Mouse (Mus musculus) myocyte (in vitro differentiated cells): ENCODE results near the gene Serp2.

Experiments
- CEBPB ChIP-seq: IDR thresholded peaks from 2 replicates; pipeline ENCODE4 v1.6.1; 2011; ENCODE audit warnings: mild to moderate bottlenecking, moderate library complexity; ENCODE audit not compliant: poor library complexity, insufficient read depth, severe bottlenecking
- E2F4 ChIP-seq: IDR thresholded peaks from one replicate; pipeline ENCODE4 v1.6.1; 2011; ENCODE audit warnings: mild to moderate bottlenecking, control low read depth, moderate library complexity; ENCODE audit not compliant: insufficient read depth
- MAX ChIP-seq: IDR thresholded peaks from one replicate; pipeline ENCODE4 v1.6.1; 2011; ENCODE audit warnings: low read depth, mild to moderate bottlenecking, control low read depth
- MYOG ChIP-seq, 3 experiments: IDR thresholded peaks; one replicate each; pipeline ENCODE4 v1.6.1; 2011; ENCODE audit warnings: control low read depth in 2 of 3, low read depth in 2 of 3, mild to moderate bottlenecking in 2 of 3; ENCODE audit not compliant: insufficient read length in 2 of 3, control insufficient read depth in 1 of 3, insufficient read depth in 1 of 3
- POLR2A ChIP-seq: IDR thresholded peaks from one replicate; pipeline ENCODE4 v1.6.1; 2011; ENCODE audit warnings: low read depth, mild to moderate bottlenecking, control low read depth, moderate library complexity; ENCODE audit not compliant: insufficient read length
- POLR2AphosphoS2 ChIP-seq: IDR thresholded peaks from one replicate; pipeline ENCODE4 v1.6.1; 2011; ENCODE audit warnings: low read depth, control low read depth; ENCODE audit not compliant: insufficient read length
- TCF12 ChIP-seq: IDR thresholded peaks from one replicate; pipeline ENCODE4 v1.6.1; 2011; ENCODE audit warnings: mild to moderate bottlenecking, control low read depth; ENCODE audit not compliant: poor library complexity, insufficient read depth, severe bottlenecking
- USF1 ChIP-seq: IDR thresholded peaks from one replicate; pipeline ENCODE4 v1.6.1; 2011; ENCODE audit warnings: low read depth, mild to moderate bottlenecking, control low read depth, moderate library complexity

- TF ChIP-seq POLR2A (no peak), MAX (no peak), TCF12 (no peak), E2F4 (no peak), MYOG (IDR thresholded peaks at IDR 0.05; ENCODE audit: control insufficient read depth in 1 of 3, insufficient read depth in 1 of 3, insufficient read length in 2 of 3, low read depth in 2 of 3) (no peak), USF1 (no peak), CEBPB (no peak), POLR2AphosphoS2 (no peak)
Measured at GRCm38 (mm10) chr14:76495022-76495421, 61.7 kb downstream of the Serp2 start.
